Mouse (Mus musculus) liver, embryonic 18 days (tissue): ENCODE results near the gene Tnni3k. TPM values are rescaled to one million over a fixed set of nuclear protein-coding genes. Genes with fewer than 3 reads are reported as not detected.

Experiments
- polyA plus RNA-seq: library from polyadenylated mRNA; depleted of rRNA; stranded (reverse); fragments of >200 nt; gene quantifications from 2 replicates; pipeline ENCODE4 v1.2.3, GENCODE M21; 2012; rRNA removed

Tnni3k gene
- not detected in 2 replicates for polyA plus RNA-seq

DNA sequence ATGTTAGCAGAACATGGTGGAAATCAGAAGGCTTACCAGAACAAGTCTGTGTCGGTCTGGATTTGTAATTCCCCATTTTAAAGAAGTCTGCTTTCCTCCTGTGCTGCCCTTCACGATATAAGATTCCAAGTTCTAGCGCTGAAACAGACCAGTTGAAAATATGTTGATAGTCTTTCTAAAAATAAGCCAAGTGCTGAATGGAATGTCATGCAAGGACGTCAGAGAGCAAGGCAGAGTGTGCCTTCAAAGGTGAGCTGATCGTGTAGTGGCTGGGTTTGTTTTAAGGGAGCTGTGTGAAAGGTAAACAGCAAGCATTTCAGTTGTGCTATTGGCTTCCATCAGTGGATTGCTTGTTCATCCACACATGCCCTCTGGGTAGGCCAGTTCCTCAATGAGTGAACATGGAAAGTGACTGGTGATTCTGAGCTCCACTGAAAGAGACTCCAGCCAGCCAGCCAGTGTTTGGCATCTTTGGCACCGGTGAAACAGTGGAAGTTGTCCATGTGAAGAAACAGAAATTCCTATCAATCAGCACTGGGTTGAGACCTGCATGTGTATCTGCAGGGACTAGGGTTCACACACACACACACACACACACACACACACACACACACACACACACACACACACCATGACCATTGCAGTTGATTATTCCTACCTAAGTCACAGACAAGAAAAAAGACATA lies at the start of gene Tnni3k:
TSS of gene Tnni3k (minus strand) at position 177 of the 686 bp plus-strand sequence.

DNA sequence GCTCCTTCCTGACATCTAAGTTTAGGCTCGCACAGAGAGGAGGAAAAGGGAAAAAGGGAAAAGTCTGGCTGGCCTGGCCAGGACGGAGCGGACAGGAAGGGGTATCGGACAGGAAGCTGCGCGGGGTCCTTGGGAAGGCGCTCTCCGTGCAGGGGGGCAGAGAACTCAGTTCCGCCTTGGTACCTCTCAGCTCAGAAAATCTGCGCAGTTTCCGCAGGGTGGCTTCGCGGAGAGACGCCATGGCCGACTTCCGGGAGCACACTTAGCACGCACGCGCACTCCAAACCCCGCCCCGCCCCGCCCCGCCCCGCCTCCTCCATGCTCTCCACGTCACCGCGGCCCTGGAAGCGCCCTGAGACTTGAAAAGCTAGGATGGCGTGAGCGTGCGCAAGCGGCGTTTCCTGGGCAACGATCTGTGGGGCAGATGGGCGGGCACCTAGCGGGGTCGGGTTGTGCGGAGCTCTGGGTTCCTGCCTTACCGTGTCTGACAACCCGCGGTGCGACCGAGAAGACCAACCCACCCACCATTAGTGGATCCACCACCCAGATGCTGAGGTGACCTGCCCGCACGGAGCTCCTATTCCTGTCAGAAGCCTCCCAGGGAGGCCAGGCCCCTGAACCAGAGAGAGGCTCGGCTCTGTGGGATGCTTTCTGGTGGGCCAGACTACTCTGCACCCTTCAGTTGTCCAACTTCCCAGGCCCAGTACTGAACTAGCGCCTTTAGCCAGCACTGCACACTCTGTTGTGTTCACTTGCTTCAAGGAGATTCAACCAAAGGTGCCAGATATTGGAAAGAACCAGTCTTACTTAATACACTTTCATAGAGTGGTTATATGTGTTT lies 38.1 kb upstream of the Tnni3k start, which contains the start of the genes Fpgt and Lrriq3:
TSS of gene Fpgt (minus strand) at position 288 of the 841 bp plus-strand sequence.
TSS of gene Lrriq3 (plus strand) at position 319 of the 841 bp plus-strand sequence.

Other genes with a start within 250 kb of the Tnni3k start
- gene Fpgt, start 38.0 kb upstream of the Tnni3k start, polyA plus RNA-seq = 4.2 and 4.6 TPM in 2 replicates
- 0.41 and 0.46 TPM in 2 replicates for gene Lrriq3, start 38.0 kb upstream of the Tnni3k start, polyA plus RNA-seq